Mouse (Mus musculus) right cerebral cortex, adult 18-20 months (tissue): ENCODE data around the gene Lexm.

Experiments used
- DNase-seq: peaks from one replicate; pipeline ENCODE4 v3.0.0; 2022; ENCODE audit warnings: mixed read lengths

Gene Lexm

DNA sequence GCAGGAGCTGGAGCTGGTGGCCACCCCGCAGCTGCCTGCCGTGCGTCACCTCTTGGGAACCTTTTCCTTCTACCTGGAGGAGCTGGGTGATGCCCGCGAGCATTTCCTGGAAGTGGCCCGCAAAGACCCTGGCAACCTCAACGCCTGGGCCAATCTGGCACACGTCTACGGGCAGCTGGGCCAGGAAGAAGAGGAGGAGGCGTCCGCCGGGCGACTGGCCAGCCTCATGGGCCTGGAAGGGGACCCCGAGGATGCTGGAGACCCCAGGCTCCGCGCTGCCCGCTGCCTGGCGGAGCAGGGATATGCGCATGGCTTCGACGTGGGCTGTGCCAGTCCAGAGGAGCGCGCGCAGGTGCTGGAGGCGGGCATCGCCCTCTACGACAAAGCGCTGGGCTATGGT lies 5.7 kb upstream of the Lexm start:
- no peak for DNase-seq

DNA sequence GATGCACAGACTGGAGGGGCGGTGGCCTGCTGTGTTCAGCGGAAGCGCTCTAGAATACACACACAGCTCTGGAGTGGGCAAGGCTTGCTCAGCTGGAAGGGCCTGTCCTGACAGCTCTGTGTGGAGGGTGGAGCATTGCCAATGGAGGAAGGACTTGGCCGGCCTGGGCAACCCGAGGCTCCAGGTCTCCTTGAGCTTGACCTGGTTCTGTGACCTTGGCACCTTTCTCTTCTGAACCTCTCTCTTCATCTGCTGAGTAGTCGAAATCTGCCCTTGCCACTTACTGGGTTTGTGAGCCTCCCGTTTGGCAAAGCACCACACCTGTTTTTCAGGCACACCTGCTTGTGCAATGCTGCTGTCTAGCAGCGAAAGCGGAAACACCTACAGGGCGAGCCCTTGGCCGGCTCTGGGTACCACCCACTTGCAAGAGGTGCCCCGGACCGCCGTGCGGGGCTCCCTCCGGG lies 5.0 kb upstream of the Lexm start, which contains the start of gene Ttc22:
Ttc22 (plus strand) TSS at position 403 of the 464 bp plus-strand sequence.
- no peak for DNase-seq

GRCm38 (mm10) chr4:106621428-106621827 lies 4.4 kb upstream of the Lexm start:
- DNase-seq = no peak

GRCm38 (mm10) chr4:106618898-106619297 lies 1.9 kb upstream of the Lexm start:
- DNase-seq = no peak

- no peak for DNase-seq
These were observed 1.4 kb downstream of the Lexm start for GRCm38 (mm10) chr4:106615637-106616036.

GRCm38 (mm10) chr4:106614881-106615280 lies 2.2 kb downstream of the Lexm start:
- DNase-seq = no peak

- DNase-seq = peak; percentile 59
These were observed 2.8 kb downstream of the Lexm start for GRCm38 (mm10) chr4:106614180-106614797.

GRCm38 (mm10) chr4:106613560-106613959 lies 3.5 kb downstream of the Lexm start:
- DNase-seq = peak; percentile 48

DNA sequence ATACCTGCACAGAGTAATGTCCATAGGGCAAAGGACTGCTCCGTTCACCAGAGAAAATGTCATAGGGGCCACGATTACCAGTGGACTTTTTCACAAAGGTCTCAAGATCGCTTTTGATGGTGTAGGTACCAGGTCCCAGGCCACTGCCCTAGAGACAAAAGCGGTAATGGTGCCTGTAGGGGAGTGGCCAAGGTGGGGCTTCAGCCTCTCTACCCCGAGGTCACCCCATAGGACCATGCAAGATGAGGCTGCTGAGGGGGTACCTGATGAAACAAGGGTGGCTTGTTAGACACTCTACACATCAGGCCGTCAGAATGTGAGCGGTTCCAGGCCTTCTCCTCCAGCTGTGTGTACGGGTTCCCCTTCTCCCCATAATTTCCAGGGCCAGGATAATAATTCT lies 3.9 kb downstream of the Lexm start:
- no peak for DNase-seq

DNA sequence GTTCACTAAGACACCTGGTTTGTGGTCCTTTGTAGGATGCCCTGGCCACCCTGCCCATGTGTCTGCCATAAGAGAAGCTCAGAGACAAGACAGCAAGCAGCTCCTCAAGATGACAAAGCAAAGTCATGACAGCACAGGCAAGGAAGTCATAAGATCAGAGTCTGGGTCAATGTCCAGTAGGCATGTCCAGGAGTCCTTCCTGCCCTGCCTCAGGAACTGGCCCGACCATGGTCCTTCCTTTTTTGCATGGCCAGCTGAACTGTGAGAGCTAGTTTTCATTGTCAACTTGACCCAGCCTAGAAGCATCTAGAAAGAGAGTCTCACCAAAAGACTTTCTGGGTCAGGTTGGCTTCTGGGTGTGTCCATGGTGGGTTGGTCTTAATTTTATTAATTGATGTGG lies 9.1 kb downstream of the Lexm start:
- DNase-seq = no peak

GRCm38 (mm10) chr4:106606639-106607554 lies 10.1 kb downstream of the Lexm start:
- peak; percentile 27 for DNase-seq

DNA sequence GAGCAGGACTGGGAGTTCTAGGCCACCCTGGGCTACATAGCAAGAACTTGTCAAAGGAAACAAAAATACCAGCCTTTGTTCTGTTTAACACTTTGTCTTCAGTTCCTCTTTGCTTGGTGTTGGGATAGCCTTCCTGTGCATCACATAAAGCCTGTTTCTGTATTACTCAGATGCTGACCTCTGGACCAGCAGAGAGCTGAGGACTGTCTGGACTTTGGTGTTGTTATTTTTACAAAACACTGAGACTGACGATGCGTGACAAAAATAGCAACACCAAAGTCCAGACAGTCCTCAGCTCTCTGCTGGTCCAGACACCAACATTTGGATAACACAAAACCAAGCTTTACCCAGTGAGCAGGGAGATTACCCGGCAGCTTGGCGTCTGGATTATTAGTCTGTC lies 16.3 kb downstream of the Lexm start:
- DNase-seq = no peak

- DNase-seq = no peak
These were observed 17.6 kb downstream of the Lexm start for GRCm38 (mm10) chr4:106599415-106599814.

- no peak for DNase-seq
These were observed 19.3 kb downstream of the Lexm start for GRCm38 (mm10) chr4:106597741-106598140.

DNA sequence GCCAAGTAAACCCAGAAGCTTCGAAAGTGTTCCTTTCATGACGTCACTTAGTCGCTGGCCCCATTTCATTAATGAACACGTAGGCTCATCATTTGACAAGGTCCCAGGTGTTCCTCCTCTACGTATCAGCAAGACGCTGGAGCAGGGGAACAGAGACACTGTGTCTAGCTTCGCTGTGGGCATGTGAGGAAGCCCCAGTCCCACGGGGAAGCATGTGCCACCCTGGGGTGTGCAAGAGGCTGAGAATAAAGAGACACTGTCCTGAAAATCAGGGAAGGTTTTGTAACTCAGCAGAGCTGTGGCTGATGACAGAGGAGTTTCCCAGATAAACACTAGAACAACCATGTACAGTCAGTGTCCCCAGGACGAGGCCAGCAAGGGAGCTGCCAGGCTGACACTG lies 20.0 kb downstream of the Lexm start:
- DNase-seq = no peak

DNA sequence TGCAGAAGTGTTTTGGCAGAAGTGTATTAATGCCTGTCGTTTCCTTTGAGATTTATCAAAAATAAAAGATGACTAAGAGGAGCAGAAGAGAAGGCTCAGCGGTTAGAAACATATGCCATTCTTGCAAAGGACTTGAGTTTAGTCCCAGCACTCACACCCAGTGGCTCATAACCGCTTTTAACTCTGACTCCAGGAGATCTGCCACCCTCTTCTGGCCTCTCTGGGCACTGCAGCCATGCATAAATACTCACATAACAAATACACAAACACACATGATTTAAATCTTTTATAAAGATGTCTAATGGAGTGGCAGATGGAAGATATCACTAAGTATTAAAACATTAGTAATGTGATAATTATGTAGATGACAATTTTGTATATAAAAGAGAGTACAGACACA lies 20.8 kb downstream of the Lexm start:
- DNase-seq = no peak

DNA sequence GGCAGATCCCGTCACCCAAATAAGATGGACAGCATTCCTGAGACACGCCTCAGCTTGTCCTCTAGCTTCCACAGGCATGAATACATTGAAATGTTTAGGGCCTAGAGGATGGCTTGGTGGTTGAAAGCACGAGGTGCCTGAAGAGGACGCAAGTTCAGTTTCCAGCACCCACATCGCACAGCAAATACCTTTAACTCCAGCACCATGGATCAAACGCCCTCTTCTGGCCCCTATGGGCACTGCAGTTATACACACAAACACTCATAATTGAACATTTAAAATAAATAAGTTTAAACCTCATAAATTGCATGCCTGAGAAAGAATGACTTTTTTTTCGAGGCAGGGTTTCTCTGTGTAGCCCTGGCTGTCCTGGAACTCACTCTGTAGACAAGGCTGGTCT lies 23.4 kb downstream of the Lexm start:
- no peak for DNase-seq

DNA sequence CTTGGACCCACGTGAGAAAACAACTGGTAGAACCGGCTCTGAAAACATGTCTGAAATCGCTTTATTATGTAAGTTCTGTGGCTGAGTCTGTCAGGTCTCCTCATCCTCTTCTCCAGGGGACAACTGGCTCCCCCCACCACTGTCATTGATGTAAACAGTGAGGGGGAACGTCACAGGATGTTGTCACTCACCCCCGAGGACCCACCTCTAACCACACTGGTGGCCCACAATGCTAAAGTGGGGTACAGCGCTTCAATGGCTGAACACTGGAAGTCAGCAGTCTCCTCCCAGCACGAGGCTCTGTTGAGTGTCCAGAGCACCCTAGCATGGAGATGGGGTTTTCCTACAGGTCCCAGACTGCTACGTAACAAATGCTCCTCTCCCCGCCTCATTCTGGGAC lies 26.2 kb downstream of the Lexm start:
- DNase-seq = no peak

DNA sequence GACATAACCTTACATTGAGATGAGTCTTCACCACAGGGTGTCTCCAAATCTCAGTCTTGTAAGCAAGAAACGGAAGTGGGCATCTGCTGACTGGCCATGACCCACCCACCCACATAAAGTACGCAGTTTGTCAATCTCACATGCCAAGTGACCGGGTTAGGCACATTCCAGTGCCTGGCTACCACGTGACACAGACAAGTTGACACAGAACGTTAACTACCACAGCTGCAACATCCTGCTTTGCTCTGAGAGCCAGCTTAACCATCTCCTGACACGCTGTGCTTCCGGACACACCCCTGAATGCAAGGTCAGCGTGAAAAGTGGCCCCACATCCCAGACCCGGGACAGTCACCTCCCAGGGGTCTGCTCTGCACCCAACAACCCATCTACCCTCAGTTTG lies 26.9 kb downstream of the Lexm start:
- DNase-seq = no peak

DNA sequence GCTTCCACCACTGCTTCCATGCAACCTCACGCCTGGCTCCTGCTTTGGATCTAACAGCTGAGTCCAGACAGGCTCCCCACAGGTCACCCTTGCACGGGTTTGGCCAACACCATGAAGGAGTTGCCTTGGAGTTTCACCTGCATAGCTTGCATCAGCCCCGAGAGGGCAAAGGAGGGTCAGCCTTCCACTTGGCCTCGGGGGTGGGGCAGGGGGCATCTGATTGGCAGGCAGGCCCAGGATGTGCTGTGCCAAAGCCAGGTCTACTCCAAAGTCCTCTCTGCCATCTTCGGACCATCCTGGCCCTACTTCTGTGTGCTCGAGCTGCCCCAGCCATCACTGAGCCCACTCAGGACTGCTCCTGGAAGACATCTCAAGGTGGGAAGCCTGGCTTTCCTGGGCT lies 30.0 kb downstream of the Lexm start:
- DNase-seq = no peak

- DNase-seq = no peak
These were observed 32.4 kb downstream of the Lexm start for GRCm38 (mm10) chr4:106584665-106585064.

DNA sequence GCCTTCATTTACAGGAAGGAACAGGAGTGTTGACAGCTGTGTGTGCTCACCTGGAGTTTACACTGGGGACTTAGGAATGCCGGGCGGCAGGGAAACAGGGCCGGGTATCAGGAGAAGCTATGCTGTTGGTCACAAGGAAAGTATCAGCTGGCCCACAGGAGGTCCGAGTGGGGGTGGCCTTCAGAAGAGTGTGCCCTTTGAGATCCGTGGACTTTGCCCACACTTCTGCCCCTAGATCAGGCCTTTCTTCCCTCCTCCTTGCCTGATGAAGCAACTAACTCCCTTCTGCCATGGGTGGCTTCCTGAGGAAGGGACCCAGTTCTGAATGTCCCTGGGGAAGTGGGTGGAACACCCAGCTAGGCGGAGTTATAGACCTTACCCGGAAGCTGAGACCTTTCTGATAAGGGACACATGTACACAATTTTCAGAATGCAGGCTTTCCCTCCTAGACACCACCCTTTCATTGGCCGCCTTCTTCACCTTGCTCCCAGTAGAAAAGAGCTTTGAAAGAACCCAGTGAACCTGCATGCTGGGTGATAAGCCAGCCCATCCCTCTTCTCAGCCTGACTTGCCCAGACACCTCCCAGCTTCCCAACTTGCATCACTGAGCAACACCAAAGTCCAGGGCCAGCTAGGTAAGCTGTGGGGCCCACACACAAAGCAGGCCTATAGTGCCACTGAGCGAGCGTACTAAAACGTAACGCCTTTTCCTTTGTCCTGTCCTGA lies 34.5 kb downstream of the Lexm start:
- DNase-seq = no peak

GRCm38 (mm10) chr4:106581865-106582204 lies 35.2 kb downstream of the Lexm start:
- DNase-seq = no peak
